Mouse (Mus musculus): Measurements from ENCODE around the gene Zfp3. TPM values are rescaled to one million over a fixed set of nuclear protein-coding genes. Genes with fewer than 3 reads are reported as not detected.

Zfp3 gene
- polyA plus RNA-seq, 1 experiment from 2014 or later, result 4.2 TPM

DNA sequence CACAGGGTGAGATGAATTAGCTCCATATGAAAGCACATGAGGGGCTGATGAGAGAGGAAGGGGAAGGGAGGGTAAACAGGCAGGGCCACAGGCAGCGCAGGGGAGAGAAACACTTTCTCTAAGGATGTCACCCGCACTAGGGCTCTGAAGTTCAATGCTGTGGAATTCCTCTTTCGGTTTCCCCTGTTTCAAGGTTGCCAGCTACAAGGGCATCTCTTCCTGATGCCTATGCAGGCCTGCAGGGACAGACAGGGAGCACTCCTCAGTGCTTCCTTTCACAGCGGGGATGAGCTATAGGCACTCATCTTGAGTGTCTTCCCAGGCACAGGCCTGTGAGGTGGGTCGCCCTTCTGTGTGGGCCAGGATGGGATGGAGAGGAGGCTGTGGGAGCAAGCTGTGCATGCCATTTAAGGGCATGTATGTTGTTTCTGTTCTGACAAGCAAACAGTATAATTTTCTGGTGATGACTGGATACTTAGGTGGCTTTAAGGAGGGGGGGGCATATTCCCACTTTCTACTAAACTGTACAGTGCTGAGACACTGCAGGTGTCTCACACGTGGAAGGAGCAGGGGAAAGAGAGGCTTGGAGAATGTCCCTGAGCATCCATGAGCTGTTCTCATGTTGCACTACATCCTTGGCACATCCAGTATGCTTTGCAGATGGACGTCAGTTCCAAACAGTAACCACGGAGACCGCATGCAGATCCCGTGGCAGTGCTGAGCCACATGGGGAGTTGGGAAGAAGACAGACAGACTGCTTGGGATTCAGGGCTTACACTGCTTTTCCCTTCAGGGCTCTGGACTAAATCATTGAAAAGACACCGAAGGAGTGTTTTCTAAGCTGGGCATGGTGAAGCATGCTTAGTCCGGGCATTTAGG is 21.2 kb upstream of the Zfp3 start:
- DNase-seq (no peak), ATAC-seq (ENCODE audit: insufficient read depth) (no peak)
- no peaks in the 10 kb centered on the region for H3K9me3 ChIP-seq (ENCODE audit: low read depth, low read length)
- H3K4me1 ChIP-seq (ENCODE audit: insufficient read depth), result no peaks in the 10 kb centered on the region
- no peak overlapping the region for H3K27ac ChIP-seq (ENCODE audit: low read depth)
- no peaks in the 10 kb centered on the region for H3K36me3 ChIP-seq (ENCODE audit: insufficient read depth)
- no peaks in the 10 kb centered on the region for H3K27me3 ChIP-seq (ENCODE audit: insufficient read depth, low read length)
- no peak for TF ChIP-seq CTCF (IDR thresholded peaks at IDR 0.05; ENCODE audit: low read depth)
- WGBS, result 74% methylated on average over 12 of the region's 12 CpGs
- no peak overlapping the region for H3K4me3 ChIP-seq (ENCODE audit: low read depth, low read length)
- H3K4me2 ChIP-seq, result no peak overlapping the region
- H3K9ac ChIP-seq, result no peak overlapping the region

GRCm38 (mm10) chr11:70745636-70746035 is 18.4 kb upstream of the Zfp3 start:
- Histone ChIP-seq H3K4me1 (ENCODE audit: insufficient read depth) (no peaks in the 10 kb centered on the region), H3K36me3 (ENCODE audit: insufficient read depth) (no peaks in the 10 kb centered on the region), H3K4me2 (no peak overlapping the region), H3K27ac (ENCODE audit: low read depth) (no peak overlapping the region), H3K9ac (no peak overlapping the region), H3K27me3 (ENCODE audit: insufficient read depth, low read length) (no peaks in the 10 kb centered on the region), H3K9me3 (ENCODE audit: low read depth, low read length) (no peaks in the 10 kb centered on the region), H3K4me3 (ENCODE audit: low read depth, low read length) (no peak overlapping the region)
- no peak for TF ChIP-seq CTCF (IDR thresholded peaks at IDR 0.05; ENCODE audit: low read depth)
- 58% methylated on average over 7 of the region's 7 CpGs for WGBS
- DNase-seq (no peak), ATAC-seq (ENCODE audit: insufficient read depth) (no peak)

GRCm38 (mm10) chr11:70747876-70748545 is 16.0 kb upstream of the Zfp3 start:
- Histone ChIP-seq H3K27ac (ENCODE audit: low read depth) (no peak overlapping the region), H3K4me3 (ENCODE audit: low read depth, low read length) (no peak overlapping the region), H3K4me2 (no peak overlapping the region), H3K9me3 (ENCODE audit: low read depth, low read length) (no peaks in the 10 kb centered on the region), H3K9ac (no peak overlapping the region), H3K27me3 (ENCODE audit: insufficient read depth, low read length) (no peaks in the 10 kb centered on the region), H3K4me1 (ENCODE audit: insufficient read depth) (no peaks in the 10 kb centered on the region), H3K36me3 (ENCODE audit: insufficient read depth) (no peaks in the 10 kb centered on the region)
- WGBS, result 76% methylated on average over 4 of the region's 4 CpGs
- DNase-seq, result no peak
- ATAC-seq (ENCODE audit: insufficient read depth), result no peak
- TF ChIP-seq CTCF (IDR thresholded peaks at IDR 0.05; ENCODE audit: low read depth), result no peak

DNA sequence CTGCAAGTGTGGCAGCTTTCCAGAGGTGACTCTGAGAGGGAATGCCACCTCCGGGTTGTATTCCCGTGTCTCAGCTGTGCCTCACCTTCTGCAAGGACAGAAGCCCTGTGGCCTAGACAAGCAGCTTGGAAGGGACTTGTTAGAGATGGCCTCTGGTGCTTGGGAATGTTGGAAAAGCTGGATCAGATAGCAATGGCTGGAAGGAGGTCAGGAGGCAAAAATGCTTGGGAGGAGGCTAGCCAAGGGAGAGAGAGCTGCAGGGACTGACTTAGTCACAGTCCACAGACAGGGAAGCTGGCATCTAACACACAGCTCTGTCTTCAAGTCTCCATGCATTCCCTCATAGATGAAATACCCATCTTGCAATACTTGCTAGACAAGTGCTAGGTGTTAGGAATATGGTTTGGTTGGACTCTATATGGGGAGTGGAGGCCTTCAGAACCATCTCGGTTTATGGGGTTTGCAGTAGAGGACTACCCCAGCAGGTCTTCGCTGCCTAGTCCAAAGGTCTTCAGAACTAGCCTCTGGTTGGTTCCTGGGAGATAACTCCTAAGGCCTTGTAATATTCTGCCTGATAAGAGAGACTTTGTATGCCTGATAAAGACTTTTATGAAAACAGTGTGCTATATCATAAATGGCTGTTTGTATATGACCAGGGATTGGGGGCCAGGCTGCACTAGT is 11.5 kb upstream of the Zfp3 start:
- no peaks in the 10 kb centered on the region for H3K4me1 ChIP-seq (ENCODE audit: insufficient read depth)
- no peaks in the 10 kb centered on the region for H3K9me3 ChIP-seq (ENCODE audit: low read depth, low read length)
- no peak overlapping the region for H3K27ac ChIP-seq (ENCODE audit: low read depth)
- no peaks in the 10 kb centered on the region for H3K36me3 ChIP-seq (ENCODE audit: insufficient read depth)
- ATAC-seq (ENCODE audit: insufficient read depth), result no peak
- no peak overlapping the region for H3K4me2 ChIP-seq
- TF ChIP-seq CTCF (IDR thresholded peaks at IDR 0.05; ENCODE audit: low read depth), result no peak
- H3K9ac ChIP-seq, result no peak overlapping the region
- H3K4me3 ChIP-seq (ENCODE audit: low read depth, low read length), result no peak overlapping the region
- 74% methylated on average over 4 of the region's 4 CpGs for WGBS
- DNase-seq, result no peak
- no peaks in the 10 kb centered on the region for H3K27me3 ChIP-seq (ENCODE audit: insufficient read depth, low read length)

GRCm38 (mm10) chr11:70753146-70753545 is 10.9 kb upstream of the Zfp3 start:
- WGBS, result 85% methylated on average over 10 of the region's 10 CpGs
- ATAC-seq (ENCODE audit: insufficient read depth), result no peak

GRCm38 (mm10) chr11:70754476-70754875 is 9.5 kb upstream of the Zfp3 start:
- no peak for ATAC-seq (ENCODE audit: insufficient read depth)
- WGBS, result 64% methylated on average over 4 of the region's 4 CpGs

More at GRCm38 (mm10) chr11:70753146-70753545, 10.9 kb upstream of the Zfp3 start:
- Histone ChIP-seq H3K9ac (no peak overlapping the region), H3K4me2 (no peak overlapping the region), H3K4me3 (ENCODE audit: low read depth, low read length) (no peak overlapping the region), H3K36me3 (ENCODE audit: insufficient read depth) (no peaks in the 10 kb centered on the region), H3K27ac (ENCODE audit: low read depth) (no peak overlapping the region), H3K9me3 (ENCODE audit: low read depth, low read length) (no peaks in the 10 kb centered on the region), H3K27me3 (ENCODE audit: insufficient read depth, low read length) (no peaks in the 10 kb centered on the region), H3K4me1 (ENCODE audit: insufficient read depth) (no peaks in the 10 kb centered on the region)
- TF ChIP-seq CTCF (IDR thresholded peaks at IDR 0.05; ENCODE audit: low read depth), result no peak
- DNase-seq, result no peak

GRCm38 (mm10) chr11:70754958-70755357 is 9.1 kb upstream of the Zfp3 start:
- Histone ChIP-seq H3K4me1 (ENCODE audit: insufficient read depth) (no peaks in the 10 kb centered on the region), H3K36me3 (ENCODE audit: insufficient read depth) (no peaks in the 10 kb centered on the region), H3K4me2 (no peak overlapping the region), H3K27me3 (ENCODE audit: insufficient read depth, low read length) (no peaks in the 10 kb centered on the region), H3K9ac (no peak overlapping the region), H3K27ac (ENCODE audit: low read depth) (no peak overlapping the region), H3K9me3 (ENCODE audit: low read depth, low read length) (no peaks in the 10 kb centered on the region), H3K4me3 (ENCODE audit: low read depth, low read length) (no peak overlapping the region)
- DNase-seq (no peak), ATAC-seq (ENCODE audit: insufficient read depth) (no peak)
- TF ChIP-seq CTCF (IDR thresholded peaks at IDR 0.05; ENCODE audit: low read depth), result no peak; the same call in 1 of the 2 replicates
- 54% methylated on average over 7 of the region's 7 CpGs for WGBS

More at GRCm38 (mm10) chr11:70754476-70754875, 9.5 kb upstream of the Zfp3 start:
- no peak overlapping the region for H3K9ac ChIP-seq
- no peak overlapping the region for H3K4me3 ChIP-seq (ENCODE audit: low read depth, low read length)
- no peak for TF ChIP-seq CTCF (IDR thresholded peaks at IDR 0.05; ENCODE audit: low read depth)
- no peaks in the 10 kb centered on the region for H3K4me1 ChIP-seq (ENCODE audit: insufficient read depth)
- H3K27ac ChIP-seq (ENCODE audit: low read depth), result no peak overlapping the region
- H3K4me2 ChIP-seq, result no peak overlapping the region
- DNase-seq, result no peak
- no peaks in the 10 kb centered on the region for H3K9me3 ChIP-seq (ENCODE audit: low read depth, low read length)
- H3K36me3 ChIP-seq (ENCODE audit: insufficient read depth), result no peaks in the 10 kb centered on the region
- no peaks in the 10 kb centered on the region for H3K27me3 ChIP-seq (ENCODE audit: insufficient read depth, low read length)

Data from lung, embryonic 14.5 days (tissue).